Mouse (Mus musculus) T-helper 2 cell (primary cell): ENCODE results near the gene Adgrg6.

Experiments
- in situ Hi-C: fragments of 300-600 bp; cut with MboI, MseI; formaldehyde crosslinking; loops from one replicate; pipeline ENCODE4 v1.15.1; 2025; ENCODE audit warnings: high pct_unique_total_duplicates

Gene Adgrg6

DNA sequence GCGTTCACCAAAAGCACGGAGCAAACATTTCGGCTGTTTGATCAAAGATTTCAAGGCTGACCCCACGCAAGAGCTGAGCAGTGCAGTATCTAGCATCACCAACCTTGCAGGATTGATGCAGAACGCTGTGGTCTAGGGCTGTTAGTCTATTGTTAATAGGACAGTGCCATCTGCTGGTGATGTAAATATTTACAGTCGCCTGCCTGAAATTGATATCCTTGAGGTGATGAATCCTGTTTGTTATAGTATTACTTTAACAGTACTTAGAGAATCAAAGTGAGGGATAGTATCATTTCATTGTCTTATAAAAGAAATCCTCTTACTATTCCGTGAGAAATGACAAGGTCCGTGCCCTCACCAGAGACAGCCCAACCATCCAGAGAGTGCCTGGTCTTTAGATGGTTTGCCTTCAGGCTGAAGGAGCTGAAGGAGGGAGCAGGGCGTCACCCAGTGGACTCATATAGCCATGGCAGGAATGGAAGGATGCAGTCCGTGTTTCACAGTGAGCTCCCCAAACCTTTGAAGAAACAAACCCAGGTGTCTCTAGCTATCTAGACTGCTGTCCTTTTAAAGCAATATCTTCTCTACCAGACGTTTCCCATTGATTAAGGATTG is 154.3 kb downstream of the Adgrg6 start:
- in situ Hi-C loops = no loop called here

DNA sequence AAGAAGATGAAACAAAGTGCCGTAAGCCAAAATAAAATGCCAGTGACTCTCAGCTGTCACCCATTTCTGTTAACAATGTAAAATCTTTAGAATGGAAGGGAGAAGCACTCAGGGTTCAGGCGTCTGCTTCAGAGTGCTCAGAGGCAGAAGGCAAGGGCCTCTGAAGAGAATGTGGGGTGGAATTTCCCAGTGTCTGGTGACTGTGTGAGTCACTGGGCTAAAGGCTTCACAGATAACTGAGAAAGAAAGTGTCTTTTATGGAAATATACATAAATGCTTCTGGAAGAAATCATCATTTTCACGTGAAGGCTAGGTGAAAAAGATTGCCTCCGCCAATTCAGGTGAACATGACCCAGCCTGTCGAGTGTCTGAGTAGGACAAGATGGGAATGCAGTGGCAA is 159.9 kb downstream of the Adgrg6 start:
- in situ Hi-C loops = no loop called here

DNA sequence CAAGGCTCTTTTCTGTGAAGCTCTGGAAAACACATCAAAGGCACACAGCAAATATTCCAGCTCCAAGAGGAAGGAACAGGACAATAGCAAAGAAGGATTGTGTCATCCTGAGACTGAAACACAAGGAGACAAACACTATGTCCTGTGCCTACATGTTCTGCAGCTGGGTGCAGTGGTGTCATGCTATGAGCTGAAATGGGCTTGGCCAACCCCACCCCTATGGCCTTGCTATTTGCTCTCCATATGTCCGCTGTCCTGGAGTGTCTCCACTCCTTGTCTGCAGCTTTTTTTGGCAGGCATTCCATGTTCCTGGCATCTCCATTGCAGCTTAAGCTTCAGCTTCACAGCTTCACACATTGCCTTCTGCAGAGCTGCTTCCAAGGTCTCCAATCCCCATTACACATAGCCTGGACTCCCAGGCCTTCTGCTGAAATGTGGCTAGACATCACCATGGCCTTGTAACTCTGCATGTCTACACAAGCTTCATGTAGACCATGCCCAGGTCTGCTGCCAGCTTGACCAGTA is 180.3 kb downstream of the Adgrg6 start:
- in situ Hi-C loops = no loop called here

DNA sequence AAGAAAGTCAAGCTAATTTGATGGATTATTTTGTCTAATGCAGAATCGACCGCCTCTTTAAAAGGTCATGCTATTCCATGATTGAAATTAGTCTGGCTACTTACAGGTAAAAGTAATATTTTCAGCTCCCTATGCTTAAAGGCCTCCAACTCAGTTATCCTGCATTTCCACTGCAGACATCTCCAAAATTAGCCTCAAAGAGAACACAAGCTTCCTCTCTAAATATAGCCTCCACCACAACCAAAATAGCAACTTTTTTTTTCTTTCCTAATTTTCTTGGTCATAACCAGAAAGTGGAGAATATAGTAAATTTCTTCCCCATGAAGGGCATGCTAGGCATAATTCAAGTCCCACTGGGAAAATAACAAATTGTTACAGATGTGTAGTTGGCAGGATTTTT is 182.2 kb downstream of the Adgrg6 start:
- in situ Hi-C loops = no loop called here

DNA sequence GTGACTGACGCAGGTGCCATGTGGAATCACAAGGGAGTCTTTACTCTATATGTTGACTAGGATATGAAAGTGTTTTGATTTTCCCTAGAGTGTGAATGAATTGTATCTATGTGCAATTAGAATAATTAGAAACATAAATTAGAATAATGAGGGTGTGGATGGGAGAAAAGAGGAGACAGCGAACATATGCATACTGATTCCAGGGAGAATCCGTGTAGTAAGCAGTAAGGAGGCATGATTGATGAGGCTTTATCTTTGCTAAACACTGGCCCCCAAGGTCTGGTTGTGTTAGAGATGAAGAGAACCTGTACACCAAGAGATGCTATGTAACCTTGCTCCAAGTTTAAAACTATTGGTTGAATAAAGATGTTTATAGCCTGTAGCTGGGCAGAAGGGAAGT is 187.2 kb downstream of the Adgrg6 start:
- in situ Hi-C loops = no loop called here
